Mouse (Mus musculus): Measurements from ENCODE around the gene Glrx2.
"Not testable (repeated sequence)": the region's sequence is repeated elsewhere in the genome, so short reads cannot be mapped to it uniquely, and the experiment has no call there.

The Glrx2 gene

DNA sequence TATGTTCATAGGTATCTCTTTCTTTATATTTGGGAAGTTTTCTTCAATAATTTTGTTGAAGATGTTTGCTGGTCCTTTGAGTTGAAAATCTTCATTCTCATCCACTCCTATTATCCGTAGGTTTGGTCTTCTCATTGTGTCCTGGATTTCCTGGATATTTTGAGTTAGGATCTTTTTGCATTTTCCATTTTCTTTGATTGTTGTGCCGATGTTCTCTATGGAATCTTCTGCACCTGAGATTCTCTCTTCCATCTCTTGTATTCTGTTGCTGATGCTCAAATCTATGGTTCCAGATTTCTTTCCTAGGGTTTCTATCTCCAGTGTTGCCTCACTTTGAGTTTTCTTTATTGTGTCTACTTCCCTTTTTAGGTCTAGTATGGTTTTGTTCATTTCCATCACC is at the start of gene Glrx2:
Gene Glrx2 (plus strand): TSS at position 301 of the 400 bp plus-strand sequence.
- not testable (repeated sequence) for DNase-seq (ENCODE audit: low read depth, low spot score)

DNA sequence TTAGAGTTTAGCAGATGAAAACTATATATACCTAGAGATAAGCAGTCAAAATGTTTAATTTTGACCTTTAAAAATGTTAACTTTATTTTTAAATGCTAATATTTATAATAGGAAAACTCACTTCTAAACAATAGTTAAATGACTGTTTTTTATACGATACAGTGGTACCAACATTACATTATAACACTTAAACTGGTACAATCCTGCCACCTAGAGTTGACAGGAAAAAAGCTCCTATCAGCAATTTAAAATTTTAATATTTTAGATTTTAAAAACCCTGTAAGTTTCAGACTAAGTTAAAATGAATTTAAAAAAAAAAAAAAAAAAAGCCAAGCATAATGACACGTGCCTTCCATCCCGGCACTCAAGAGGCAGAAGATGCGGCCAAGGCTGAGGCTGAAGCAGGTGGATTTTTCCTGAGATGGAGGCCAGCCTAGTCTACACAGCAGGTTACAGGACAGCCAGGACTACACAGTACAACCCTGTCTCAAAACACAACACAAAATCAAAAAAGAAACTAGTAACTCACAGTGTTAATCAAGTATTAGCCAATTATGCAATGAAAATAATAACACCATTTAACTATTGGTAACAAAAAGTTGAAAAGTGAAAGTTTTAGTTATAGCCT is 40.3 kb upstream of the Glrx2 start:
- DNase-seq (ENCODE audit: low read depth, low spot score) = no peak

DNA sequence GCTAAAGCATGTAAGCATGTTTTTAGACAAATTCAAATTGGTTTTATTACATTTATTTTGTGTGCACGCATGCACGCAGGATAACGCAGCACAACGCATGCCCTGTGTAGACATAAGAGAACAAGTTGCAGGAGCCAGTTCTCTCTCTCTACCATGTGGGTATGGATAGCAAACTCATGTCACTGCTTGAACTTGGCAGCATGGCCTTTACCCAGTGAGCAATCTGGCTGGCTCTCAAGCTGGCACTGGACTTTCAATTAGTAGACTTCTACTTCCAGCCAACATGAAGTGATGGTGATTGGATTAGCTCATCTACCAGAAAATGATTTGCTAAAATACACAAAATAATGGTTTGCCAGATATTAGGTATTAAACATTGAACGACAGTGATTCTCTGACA is 35.0 kb upstream of the Glrx2 start:
- no peak for DNase-seq (ENCODE audit: low read depth, low spot score)

DNA sequence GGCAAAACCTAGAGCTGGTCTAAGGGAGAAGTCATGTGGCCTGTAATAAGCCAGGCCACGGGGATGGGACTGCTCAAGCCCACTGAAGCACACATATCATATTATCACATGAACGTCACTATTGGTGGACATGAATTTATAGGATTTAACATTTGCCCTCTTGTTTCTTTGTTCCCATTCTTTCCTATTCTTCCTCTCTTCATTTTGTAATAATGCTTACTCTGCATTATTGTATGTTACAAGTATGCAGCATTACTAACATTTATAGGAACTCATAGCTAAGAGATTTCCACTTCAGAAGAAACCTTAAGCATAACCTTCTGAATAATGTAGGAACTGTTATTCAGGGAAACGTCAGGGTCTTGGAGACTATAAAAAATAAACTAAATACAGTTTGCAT is 31.3 kb upstream of the Glrx2 start:
- no peak for DNase-seq (ENCODE audit: low read depth, low spot score)

DNA sequence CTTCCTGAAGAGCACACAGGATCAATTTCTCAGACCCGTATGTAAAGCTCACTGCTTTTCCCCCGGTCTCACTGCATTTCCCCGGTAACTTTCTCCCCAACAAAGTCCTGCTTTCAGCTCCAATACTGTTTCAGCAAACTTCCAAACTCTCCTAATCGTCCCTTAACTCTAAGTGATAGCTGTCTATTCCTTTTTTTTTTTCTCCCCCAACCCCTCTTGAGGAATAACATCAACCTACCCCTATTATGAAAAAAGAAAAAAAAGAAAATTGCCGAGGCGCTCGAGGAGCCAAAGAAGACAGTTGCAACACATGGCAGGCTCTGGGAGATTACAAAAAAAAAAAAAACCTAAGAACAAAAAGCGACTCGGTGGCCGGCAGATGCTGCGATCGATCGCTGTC is 14.4 kb upstream of the Glrx2 start:
- peak; percentile 11 for DNase-seq (ENCODE audit: low read depth, low spot score)

DNA sequence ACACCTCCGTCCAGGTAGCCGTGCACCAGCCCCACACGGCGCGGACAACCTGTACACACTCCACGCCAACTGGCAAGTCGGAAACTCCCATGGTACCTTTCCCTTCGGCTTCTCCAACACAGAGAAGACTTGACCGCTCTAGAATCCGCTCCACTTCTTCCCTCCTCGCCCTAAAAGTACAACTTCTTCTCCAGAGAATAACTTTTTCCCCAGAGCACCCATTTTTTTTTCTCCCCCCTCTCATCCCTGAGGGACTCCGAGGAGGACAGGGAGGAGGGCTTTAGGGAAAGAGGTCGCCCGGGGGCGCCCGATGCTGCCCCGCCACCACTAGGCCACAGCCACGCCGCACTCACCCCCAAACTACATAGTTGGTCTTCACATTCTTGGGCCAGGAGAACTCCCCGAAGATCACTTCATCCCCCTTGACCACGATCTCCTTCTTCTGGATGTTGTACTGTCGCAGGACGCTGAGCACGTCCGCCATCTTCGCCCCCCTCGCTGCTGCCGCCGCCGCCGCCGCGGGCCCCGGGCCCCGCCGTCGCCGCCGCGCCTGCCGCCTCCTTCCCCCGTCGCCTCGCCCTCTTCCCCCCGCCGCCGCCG is 13.9 kb upstream of the Glrx2 start:
- no peak for DNase-seq (ENCODE audit: low read depth, low spot score)

DNA sequence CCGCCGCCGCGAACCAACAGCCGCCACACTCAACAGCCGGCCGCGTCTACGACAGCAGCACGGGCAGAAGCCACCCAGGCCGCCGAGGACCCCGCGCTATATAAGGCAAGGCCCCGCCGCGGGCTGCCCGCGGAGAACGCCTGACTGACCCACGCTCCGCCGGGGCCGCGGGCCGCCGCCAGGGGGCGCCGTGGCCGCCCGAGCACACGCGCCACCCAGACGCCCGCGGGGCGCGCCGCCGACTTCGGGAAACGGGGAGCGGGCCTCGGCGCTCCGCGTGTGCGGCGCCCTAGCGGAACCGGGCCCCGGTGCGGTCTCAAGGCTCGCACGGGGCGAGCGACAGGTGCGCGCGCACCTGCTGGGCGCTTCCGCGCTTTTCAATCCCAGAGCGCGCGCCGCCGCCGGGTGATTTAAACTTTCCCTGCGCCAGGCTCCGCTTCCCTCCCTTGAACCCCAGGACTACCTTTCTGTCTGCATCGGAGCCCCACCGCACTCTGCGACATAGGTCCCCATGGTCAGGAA is 13.3 kb upstream of the Glrx2 start, which contains the start of gene Cdc73:
Gene Cdc73 (minus strand): TSS at position 153 of the 522 bp plus-strand sequence.
- peak; percentile 93 for DNase-seq (ENCODE audit: low read depth, low spot score)

DNA sequence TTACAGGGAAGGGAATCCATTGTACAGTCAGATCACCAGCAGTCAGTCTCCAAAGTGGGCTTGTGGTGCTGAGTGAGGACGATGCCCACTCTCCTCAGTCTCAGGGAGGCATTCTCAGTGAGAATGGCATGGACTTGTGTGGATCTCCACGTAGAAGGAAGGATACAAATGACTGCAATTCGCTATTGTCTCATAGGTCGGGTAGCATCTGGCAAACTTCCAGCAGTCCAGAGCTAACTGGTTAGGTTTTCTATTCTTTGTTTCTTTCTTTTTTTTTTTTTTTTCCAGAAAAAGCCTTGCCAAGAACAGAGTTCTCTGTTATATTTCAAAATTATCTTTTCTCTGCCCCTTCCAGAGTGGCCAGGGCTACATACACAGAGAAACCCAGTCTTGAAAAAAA is 9.1 kb upstream of the Glrx2 start:
- DNase-seq (ENCODE audit: low read depth, low spot score) = no peak

DNA sequence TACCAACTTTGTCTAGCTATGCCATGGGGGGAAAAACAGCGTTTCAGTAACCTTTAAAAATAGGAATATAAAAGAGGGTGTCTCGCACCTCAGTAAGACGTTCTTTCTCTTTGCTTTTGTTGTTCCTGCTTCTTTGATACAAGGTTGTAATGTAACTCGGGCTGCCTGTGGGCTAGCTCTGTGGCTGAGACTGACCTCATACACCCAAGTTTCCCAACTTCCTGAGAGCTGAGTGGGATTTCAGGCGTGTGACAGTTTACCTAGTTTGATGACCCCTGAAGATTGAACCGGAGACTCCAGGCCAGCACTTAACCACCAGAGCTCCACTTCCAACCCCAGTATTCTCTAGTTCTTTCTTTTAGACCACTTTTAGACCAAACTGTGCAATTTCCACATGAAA is 7.8 kb upstream of the Glrx2 start:
- no peak for DNase-seq (ENCODE audit: low read depth, low spot score)

DNA sequence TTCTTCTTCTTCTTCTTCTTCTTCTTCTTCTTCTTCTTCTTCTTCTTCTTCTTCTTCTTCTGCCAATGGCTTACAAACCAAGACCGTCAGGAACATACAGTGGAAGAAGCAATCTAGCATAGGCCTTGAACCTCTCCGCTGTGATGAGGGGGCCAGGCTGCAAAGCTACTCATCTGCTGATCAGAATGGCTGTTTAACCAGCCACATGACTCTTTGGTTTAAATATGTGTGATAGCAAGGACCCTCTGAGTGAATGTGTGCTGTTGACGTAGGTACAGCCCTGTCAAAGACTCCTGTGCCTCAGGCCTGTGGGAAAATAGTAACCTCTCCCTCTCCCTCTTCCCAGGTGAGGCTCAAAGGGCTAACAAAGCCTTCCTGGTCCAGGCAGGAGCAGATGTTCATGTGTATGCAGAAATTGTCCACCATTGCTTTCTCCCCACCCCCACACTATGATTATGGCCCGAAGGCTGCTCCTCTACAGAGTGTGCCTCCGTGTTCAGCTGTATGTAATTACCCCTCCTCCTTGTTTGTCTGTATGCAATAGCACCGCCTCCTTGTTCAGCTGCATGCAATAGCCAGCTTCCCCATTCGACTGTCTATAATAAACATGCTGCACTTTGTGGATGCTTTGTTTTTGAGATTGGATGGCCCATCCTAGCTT is 6.0 kb upstream of the Glrx2 start:
- no peak for DNase-seq (ENCODE audit: low read depth, low spot score)

DNA sequence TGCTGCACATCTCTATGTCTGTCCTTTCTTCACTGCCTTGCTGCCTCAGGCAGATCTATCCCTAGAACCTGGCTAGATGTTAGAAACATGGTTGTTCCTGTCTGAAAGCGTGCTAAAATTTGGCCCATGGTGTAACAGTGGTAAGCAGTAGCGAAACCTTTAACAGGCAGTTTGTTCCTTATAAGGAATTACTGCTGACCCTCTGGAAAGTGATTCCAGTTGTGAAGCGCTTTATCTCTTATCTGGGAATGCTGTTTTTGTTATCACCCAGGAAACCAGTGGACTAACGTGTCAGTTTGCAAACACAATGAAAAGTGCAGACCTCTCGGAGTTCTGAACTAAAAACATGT is 5.5 kb upstream of the Glrx2 start:
- DNase-seq (ENCODE audit: low read depth, low spot score) = no peak

DNA sequence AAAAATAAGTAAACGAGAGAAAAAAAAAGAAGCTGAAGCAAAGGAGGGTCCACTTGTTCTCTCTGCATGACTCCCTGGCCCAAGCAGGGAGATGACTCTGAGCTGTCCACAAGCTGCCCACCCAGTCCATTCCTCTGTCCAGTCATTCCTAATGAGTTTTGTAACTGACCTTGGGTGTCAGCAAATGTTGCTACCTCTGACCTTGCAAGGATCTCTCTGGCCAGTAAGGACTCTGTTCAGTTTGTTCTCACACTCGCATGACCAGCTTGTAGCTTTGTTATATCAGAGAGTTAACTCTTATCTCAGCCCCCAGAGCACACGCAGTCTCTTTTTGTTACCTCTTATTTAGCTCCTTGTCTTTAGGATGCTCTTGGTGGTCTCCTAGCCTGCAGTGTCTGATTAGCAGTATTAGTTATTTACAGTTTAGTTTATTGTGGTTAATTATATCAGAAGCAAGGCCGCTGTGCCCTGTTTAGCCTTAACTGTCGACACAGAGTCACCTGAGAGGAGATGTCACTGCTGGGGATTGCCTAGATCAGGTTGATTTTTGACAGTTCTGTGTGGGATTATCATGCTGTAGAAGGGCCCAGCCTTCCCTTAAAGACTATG is 8.4 kb downstream of the Glrx2 start:
- DNase-seq (ENCODE audit: low read depth, low spot score) = no peak

DNA sequence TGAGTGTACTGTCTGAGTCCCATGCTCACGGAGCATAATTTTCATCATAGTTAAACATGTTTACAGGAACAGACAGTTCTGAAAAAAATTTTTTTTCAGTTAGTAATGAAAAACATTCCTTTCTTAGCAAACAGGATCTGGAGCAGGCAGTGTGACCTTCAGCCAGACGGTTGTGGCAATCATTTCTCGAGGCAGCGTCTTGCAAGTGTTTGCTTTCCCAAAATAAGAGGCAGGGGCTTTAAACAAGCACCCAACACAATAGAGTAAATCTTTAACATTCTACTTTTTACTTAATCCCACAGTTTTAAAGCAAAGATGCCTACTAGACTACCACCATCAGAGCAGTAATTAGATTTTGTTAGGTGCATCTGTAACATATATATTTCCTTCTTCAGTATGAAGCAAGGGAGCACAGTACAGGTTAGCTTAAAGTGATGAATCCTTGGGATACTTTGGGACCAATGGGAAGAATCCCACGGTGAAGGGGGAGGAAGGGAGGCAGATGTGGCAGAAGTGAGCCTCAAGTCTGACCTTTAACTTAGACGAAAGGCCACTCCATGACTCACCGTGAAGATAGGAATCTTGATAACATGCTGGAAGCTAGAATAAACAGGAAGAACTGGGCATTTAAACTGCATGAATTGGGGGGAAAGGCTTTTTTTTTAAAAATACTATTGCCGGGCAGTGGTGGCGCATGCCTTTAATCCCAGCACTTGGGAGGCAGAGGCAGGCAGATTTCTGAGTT is 11.7 kb downstream of the Glrx2 start:
- no peak for DNase-seq (ENCODE audit: low read depth, low spot score)

DNA sequence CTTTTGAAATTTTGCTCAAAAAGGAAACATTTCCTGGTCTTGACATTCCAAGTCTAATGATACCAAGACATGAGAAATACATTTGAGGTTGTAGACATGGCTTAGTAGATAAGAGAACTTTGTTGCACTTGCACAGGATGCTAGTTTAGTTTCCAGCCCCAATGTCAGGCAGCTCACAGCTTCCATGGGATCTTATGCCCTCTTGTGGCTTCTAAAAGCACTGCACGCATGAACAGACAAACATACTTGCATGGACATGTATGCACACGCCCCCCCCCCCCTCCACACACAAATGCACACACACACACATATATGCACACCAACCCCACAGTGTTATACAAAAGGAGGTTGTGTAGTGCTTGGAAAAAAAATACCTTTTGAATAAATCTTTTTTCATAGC is 14.8 kb downstream of the Glrx2 start:
- DNase-seq (ENCODE audit: low read depth, low spot score) = peak; percentile 55

DNA sequence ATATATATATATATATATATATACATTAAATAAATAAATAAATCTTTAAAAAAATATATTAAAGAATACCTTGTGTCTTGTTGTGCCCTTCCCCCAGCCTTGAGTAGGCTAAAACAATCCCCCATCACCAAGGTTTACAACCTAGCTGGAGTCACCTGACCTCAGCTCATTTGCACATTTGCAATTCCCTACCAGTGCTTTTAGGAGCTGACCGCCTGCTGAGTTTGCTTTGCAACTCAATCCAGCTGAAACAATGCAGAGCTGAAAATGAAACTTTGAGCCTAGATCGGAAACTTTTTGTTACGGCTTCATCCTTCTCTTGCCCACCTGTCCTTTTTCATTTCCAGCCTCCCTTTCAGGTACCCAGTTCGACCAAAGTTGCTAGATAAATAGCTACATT is 15.6 kb downstream of the Glrx2 start:
- no peak for DNase-seq (ENCODE audit: low read depth, low spot score)

DNA sequence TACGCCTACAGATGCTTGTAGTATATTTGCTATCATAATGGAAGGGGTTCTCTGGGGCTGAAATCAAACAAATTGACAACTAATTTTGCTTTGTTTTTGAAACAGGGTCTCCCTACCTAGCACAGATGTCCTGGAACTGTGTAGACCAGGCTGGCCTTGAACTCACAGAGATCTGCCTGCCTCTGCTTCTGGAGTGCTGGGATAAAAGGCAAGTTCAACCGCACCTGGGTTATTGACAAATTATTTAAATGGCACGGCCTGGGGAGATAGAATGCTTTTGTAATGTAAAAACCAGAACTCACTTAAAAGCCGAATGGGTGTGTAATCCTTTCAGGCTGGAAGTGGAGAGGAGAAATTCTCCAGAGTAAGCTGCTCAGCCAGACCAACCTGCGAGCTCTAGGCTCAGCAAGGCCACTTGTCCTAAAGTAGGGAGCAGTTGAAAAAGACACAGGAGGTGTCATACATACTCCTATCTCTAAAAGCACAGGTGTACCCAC is 17.8 kb downstream of the Glrx2 start:
- no peak for DNase-seq (ENCODE audit: low read depth, low spot score)

DNA sequence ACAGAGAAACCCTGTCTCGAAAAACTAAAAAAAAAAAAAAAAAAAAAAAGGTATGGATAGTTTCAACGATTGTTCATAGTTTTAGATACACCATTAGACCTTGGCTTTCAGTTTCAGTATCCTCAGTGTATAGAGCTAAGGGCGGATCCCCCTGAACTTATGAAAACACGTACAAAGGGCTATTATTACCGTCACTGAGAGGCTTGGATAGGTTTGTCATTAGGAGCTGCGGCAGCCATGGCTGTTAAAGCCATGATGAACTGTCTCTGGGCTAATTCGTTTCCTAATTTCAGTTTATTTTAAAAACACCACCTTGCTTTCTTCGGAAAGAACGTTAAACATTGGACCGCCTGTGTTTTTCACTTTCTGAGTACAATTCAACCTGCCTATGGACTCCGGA is 22.7 kb downstream of the Glrx2 start:
- DNase-seq (ENCODE audit: low read depth, low spot score) = peak; percentile 63

DNA sequence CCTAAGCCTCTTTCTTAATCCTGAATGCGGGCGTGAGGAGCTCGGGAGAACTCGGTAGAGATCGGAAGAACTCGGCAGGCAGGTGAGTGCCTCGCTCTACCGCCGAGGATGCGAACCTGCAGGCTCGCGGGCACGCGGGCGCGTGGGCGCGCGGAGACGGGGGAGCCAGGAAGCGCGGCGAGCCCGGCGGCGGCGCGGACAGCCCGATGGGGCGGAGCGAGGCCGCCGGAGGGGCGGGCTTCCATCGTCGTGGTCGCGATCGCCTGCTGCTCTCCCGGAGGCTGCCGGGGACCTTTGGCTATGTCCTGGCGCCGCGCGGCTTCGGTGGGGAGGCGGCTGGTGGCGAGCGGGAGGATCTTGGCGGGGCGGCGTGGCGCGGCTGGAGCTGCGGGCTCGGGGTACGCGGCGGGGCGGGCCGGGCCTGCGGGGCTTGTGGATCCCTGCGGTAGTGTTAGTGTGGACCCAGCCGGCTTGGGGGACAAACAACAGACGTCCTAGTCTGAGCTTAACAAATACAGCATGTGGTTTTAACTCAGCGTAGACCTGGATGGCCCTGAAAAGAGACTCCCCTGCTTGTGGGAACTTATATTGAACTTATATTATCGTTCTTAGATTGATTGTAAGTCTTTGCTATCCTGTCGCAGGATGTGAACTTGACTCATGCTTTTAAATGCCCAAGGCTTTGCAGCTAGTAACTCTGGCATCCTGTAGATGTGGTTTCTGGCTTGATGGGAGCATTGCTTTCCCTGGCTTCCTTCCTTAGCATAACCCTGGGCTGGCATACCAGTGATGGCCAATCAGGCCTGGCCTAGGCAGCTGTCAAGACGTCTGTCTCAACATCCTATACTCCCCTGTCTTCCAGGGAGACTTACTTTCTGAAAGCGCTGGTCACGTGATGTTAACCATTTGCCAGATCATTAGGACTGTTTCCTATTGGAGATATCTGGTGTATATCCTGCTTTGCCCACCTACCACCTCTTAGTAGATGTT is 23.5 kb downstream of the Glrx2 start:
- DNase-seq (ENCODE audit: low read depth, low spot score) = peak; percentile 94

DNA sequence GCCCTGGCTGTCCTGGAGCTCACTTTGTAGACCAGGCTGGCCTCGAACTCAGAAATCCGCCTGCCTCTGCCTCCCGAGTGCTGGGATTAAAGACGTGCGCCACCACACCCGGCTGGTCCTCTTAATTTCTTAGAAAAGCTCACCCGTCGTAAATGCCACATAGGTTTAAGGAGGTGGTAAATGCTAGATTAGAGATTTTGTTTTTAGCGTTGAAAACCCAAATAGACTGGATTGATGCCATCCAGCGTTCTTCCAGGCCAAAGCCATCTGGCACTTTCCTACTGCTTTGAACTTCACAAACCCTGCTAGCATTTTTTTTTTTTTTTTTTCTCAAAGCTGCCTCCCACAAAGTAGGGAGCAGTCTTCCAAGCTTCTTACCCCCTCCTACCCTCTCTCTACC is 24.4 kb downstream of the Glrx2 start:
- DNase-seq (ENCODE audit: low read depth, low spot score) = no peak

DNA sequence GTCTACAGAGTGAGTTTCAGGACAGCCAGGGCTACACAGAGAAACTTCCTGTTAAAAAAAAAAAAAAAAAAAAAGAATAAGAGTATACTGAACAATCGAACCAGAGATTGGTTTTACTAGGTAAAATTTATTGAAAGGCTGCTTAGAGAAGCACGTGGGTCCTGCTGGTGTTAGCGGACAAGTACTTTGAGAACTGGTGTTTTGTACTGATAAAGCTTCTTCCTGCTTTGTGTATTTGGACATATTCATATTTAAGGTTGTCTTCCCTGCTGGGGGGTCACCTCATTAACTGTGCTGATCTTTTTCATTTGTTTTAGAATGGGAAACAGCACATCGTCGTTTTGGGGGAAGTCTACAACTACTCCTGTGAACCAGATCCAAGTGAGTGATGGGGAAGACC is 25.2 kb downstream of the Glrx2 start:
- no peak for DNase-seq (ENCODE audit: low read depth, low spot score)

DNA sequence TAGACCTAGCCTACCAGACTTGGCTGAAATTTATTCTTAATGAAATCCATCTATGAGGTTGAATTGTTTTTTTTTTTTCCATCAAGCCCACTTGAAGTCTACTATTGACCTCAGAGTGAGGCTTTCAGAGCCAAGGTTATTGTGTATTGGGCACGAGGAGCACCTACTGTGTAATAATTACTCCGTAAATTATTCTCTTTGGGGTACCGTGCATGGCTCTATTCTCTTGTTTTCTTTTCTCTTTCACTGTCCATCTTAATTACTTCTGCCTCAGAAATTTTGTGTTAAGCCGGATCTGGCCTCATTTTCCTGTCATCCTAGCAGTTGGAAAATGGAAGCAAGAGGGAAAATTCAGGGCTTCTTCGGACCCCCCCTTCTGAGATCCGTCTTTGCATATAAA is 26.0 kb downstream of the Glrx2 start:
- no peak for DNase-seq (ENCODE audit: low read depth, low spot score)
